Mouse (Mus musculus) forebrain, embryonic 15.5 days (tissue): ENCODE results near the gene Dll1. TPM values are rescaled to one million over a fixed set of nuclear protein-coding genes. Genes with fewer than 3 reads are reported as not detected.

Experiments used
- ATAC-seq: fragments of 200-750 bp; cut with Nextera tagmentation; replicated peaks from 2 replicates; pipeline ENCODE4 v1.8.0; 2017; ENCODE audit warnings: mild to moderate bottlenecking, moderate TSS enrichment, moderate library complexity
- H3K27ac ChIP-seq: fragments of 300-500 bp; sonication (generic); replicated peaks from 2 replicates; pipeline ENCODE4 v1.5.1; 2015; ENCODE audit warnings: mild to moderate bottlenecking, inconsistent platforms
- H3K27me3 ChIP-seq: fragments of 300-500 bp; sonication (generic); 2 replicates; pipeline ENCODE4 v1.6.1; 2015; ENCODE audit warnings: inconsistent platforms
- H3K36me3 ChIP-seq: fragments of 300-500 bp; sonication (generic); 2 replicates; pipeline ENCODE4 v1.6.1; 2015; ENCODE audit warnings: mild to moderate bottlenecking, inconsistent platforms
- H3K4me1 ChIP-seq: fragments of 300-500 bp; sonication (generic); 2 replicates; pipeline ENCODE4 v1.6.1; 2015; ENCODE audit warnings: inconsistent platforms
- H3K4me2 ChIP-seq: fragments of 300-500 bp; sonication (generic); replicated peaks from 2 replicates; pipeline ENCODE4 v1.6.1; 2015; ENCODE audit warnings: mild to moderate bottlenecking, inconsistent platforms
- H3K4me3 ChIP-seq: fragments of 300-500 bp; sonication (generic); 2 replicates; pipeline ENCODE4 v1.5.1; 2015; ENCODE audit warnings: mild to moderate bottlenecking, inconsistent platforms
- H3K9ac ChIP-seq: fragments of 300-500 bp; sonication (generic); replicated peaks from 2 replicates; pipeline ENCODE4 v1.6.1; 2015; ENCODE audit warnings: mild to moderate bottlenecking, inconsistent platforms
- H3K9me3 ChIP-seq: fragments of 300-500 bp; sonication (generic); 2 replicates; pipeline ENCODE4 v1.6.1; 2016; ENCODE audit warnings: inconsistent platforms
- WGBS: fragments of 180-500 bp; shearing (Covaris S2); methylation state at CpG from one replicate; pipeline ENCODE4 v1.1.7; 2015; ENCODE audit warnings: mixed read lengths; 5-methylcytosine and 5-hydroxymethylcytosine counted together
- polyA plus RNA-seq: library from polyadenylated mRNA; unstranded; fragments of >200 nt; fragmentation: Nextera tagmentation; extraction: Ambion mirVana; gene quantifications from 2 replicates; pipeline ENCODE4 v1.2.1, GENCODE M21; 2015

Dll1 gene
- polyA plus RNA-seq, 1 experiment from 2014 or later: 34.6 TPM

DNA sequence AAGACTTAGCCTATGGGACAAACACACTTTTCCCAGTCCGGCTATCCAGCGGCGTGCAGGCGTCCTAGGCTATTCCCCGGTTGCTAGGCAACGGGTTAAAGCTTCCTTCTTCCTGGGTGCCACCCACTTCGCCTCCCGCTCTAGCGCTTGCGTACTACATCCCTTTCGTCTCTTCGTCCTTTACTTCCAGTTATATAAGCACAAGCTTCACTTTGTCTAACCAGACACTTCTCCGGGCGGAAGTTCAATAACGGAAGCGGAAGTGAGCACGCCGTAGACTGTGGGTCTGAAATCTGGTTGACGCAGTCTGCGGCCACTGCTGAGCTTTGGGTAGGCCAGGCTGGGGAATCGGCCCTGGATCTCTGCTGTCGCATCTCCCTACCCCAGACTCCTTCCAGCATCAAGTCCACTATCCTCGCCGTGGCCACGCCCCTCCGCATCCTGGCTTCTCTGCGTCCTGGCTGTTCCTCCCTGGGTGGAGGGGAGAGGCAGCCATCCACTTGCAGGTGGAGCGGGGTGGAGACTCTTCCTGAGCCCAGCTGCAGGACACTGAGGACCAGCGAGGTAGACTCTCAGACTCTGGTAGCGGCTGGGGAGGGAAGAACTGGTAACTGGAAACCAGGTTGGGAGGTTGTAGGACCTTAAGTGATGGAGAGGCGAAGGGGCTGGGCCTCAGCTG, 19.5 kb upstream of the Dll1 start, which contains the start of gene Fam120b:
Fam120b (plus strand) TSS at position 206 of the 679 bp plus-strand sequence.
- Histone ChIP-seq H3K36me3 (no peaks in the 10 kb centered on the region), H3K4me3 (peak within 1 kb of the TSS; percentile 91), H3K27ac (peak within 1 kb of the TSS; percentile 93), H3K9me3 (no peaks in the 10 kb centered on the region), H3K9ac (peak within 1 kb of the TSS; percentile 96), H3K27me3 (no peaks in the 10 kb centered on the region), H3K4me1 (peaks cover 31% of the 10 kb centered on the region), H3K4me2 (peak within 1 kb of the TSS; percentile 74)
- ATAC-seq: peak; percentile 98
- WGBS: under 1% methylated on average over 31 of the region's 31 CpGs

DNA sequence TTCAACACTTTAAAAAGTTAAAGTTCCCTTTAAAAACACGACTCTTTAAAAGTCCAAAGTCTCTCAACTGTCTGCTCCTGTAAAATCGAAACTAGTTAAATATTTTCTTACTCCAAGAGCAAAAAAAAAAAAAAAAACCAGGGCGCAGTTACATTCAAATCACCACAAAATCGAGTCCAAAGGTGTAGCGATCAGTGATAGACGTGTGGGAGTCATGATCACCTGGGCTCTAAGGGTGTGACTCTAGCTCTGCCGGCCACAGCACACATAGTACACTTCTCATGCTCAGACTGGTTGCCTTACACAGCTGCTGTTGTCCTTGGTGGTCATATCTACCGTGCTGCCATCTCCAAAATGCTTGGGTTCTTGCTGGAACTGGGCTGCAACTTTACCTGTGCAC, 12.7 kb upstream of the Dll1 start:
- ATAC-seq: no peak

DNA sequence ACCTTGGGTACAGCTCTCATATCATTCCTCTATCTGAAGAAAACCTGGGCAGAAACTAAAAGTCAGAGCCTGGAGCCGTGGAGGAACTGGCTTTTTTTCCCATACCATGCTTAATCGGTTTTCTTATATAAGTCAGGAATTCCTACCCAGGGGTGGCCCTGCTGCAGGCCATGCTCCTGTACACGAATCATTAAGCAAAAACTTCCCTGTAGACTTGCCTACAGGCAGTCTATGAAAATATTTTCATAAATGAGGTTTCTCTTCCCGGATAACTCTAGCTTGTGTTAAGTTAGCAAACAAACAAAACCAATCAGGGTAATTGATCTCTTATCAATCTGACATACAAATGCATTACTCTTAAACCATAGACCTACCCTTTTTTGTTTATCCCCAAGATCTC, 12.2 kb upstream of the Dll1 start:
- no peak overlapping the region for H3K4me3 ChIP-seq
- no peak overlapping the region for H3K4me2 ChIP-seq
- H3K36me3 ChIP-seq: no peaks in the 10 kb centered on the region
- H3K9me3 ChIP-seq: no peaks in the 10 kb centered on the region
- H3K27me3 ChIP-seq: no peaks in the 10 kb centered on the region
- H3K27ac ChIP-seq: no peak overlapping the region
- no peak overlapping the region for H3K9ac ChIP-seq
- WGBS: 75% methylated on average over 4 of the region's 4 CpGs
- H3K4me1 ChIP-seq: no peaks in the 10 kb centered on the region
- no peak for ATAC-seq

More for the DNA sequence above, 12.7 kb upstream of the Dll1 start:
- Histone ChIP-seq H3K4me1 (no peaks in the 10 kb centered on the region), H3K27me3 (no peaks in the 10 kb centered on the region), H3K36me3 (no peaks in the 10 kb centered on the region), H3K27ac (no peak overlapping the region), H3K4me2 (no peak overlapping the region), H3K9ac (no peak overlapping the region), H3K9me3 (no peaks in the 10 kb centered on the region), H3K4me3 (no peak overlapping the region)
- 84% methylated on average over 8 of the region's 8 CpGs for WGBS

DNA sequence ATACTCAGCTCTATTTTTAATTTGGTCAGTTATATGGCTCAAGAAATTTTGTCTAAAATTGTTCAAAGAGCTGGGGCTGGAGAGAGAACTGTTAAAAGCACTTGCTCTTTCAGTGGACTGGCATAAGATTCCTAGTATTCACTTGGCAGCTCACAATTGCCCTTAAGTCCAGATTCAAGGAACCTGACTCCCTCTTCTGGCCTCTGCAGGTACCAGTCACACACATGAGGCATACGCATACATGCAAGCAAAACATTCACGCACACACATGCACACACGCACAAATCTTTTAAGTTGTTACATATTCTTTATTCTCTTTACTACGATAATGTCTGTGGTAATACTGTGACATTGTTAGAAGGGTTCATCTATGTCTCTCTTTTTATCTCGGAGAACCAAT, 6.7 kb upstream of the Dll1 start:
- Histone ChIP-seq H3K4me1 (peaks cover 43% of the 10 kb centered on the region), H3K9ac (no peak overlapping the region), H3K27ac (no peak overlapping the region), H3K36me3 (no peaks in the 10 kb centered on the region), H3K4me3 (no peak overlapping the region), H3K9me3 (no peaks in the 10 kb centered on the region), H3K4me2 (no peak overlapping the region), H3K27me3 (no peaks in the 10 kb centered on the region)
- 97% methylated on average over 5 of the region's 5 CpGs for WGBS
- no peak for ATAC-seq

DNA sequence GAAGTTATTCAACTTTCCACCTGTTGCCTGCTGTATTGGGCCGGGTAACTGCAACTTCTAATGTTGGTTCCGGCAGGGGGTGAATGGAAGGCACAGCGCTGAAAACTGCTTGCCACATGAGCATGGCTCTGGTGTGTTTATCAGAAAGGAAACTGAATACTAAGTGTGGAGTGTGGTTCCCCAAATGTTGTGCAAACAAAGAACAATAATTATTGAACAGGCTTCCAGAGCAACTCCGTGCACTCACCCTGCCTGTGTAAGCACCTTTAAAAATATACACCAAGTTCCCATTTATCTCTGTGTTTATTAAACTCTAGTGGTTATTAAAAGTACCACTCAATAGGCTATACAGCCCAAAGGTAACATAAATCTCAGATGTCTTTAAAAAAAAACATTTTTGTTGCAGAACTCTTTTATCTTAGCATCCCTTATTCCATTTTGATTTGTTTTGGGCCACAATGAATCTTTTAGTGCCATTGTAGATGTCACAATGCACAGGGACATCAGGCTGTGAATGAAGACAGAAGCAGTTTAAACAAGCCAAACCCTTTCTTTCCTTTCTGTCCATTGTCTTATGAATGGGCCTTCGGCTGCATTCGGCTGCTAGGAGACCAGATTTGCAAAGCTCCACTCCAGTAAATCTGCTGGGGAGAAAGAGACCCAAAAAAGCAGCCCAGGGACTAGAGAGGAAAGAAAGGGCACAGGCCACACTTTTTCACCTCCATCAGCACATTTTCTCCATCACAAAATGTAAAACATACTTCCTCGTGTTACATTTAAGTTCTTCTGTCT, 5.4 kb upstream of the Dll1 start:
- 0 out of 2 replicates have a peak overlapping the region, but pooled peaks have one; percentile 15 for H3K27ac ChIP-seq
- ATAC-seq: no peak
- H3K9me3 ChIP-seq: no peaks in the 10 kb centered on the region
- WGBS: 7% methylated on average over 7 of the region's 7 CpGs
- no peaks in the 10 kb centered on the region for H3K27me3 ChIP-seq
- no peak overlapping the region for H3K4me2 ChIP-seq
- H3K4me3 ChIP-seq: no peak overlapping the region
- no peaks in the 10 kb centered on the region for H3K36me3 ChIP-seq
- peaks cover 56% of the 10 kb centered on the region for H3K4me1 ChIP-seq
- H3K9ac ChIP-seq: no peak overlapping the region

DNA sequence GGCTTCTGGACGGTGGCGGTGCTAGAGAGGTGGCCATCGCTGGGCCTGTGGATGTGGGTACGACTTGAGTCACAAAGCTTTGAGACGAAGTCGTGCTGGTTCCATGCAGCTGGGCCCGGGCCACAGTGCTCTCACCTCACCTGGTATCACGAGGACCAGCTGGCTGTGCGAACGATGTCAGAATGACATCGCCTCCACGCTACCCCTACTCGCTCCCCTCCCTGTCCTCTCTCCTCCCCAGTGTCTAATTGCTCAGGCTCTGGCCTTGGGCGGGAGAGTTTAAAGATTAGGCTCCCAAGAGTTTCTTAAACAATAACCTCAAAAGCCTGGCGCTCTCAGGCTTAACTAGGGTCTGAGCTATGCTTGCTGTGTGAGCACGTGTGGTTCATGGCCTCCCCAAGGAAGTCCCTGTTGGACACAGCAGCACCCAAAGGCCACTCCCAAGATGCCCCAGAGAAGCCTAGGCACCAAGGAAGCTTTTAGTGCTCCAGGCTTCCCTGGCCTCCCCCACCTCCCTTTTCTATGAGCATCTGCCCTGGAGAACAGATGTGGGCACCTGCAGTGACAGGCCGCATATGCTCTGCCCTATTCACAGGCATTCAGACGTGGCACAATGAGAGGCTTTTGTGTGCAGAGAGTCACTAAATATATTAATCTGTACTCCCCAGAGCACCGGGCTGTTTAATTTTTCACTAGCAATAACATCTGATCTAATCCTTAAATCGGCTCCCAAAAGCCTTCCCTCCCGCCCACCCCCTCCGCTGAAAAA, 4.6 kb upstream of the Dll1 start:
- H3K9ac ChIP-seq: peak overlapping the region; percentile 59
- under 1% methylated on average over 22 of the region's 22 CpGs for WGBS
- peak overlapping the region; percentile 92 for H3K4me2 ChIP-seq
- no peaks in the 10 kb centered on the region for H3K36me3 ChIP-seq
- peaks cover 62% of the 10 kb centered on the region for H3K4me1 ChIP-seq
- no peaks in the 10 kb centered on the region for H3K27me3 ChIP-seq
- no peaks in the 10 kb centered on the region for H3K9me3 ChIP-seq
- peak; percentile 9; the same call in 1 of the 2 replicates for ATAC-seq
- peak overlapping the region; percentile 53 for H3K27ac ChIP-seq
- H3K4me3 ChIP-seq: peak overlapping the region; percentile 48

DNA sequence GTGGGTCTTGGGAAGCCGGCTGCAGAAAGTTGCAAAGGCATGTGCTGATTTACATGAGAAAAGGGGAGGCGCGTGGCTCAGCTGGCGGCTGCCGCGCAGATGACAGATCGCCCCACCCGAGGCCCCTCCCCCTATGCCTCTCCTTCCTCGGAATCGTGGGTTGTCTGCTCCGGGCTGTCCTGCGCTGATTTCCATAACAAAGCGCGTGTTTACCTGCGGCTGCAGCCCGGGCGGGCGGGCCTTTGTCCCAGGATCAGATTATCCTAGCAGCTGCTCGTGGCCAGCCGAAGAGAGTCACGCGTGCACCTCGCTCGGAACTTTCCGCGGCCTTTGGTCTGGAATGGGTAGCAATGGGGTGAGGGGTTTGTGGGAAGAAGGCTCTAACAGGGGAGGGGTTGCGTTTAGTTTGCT, 4.0 kb upstream of the Dll1 start:
- no peaks in the 10 kb centered on the region for H3K9me3 ChIP-seq
- H3K4me3 ChIP-seq: peak overlapping the region; percentile 48
- H3K4me2 ChIP-seq: peak overlapping the region; percentile 92
- 0% methylated on average over 27 of the region's 27 CpGs for WGBS
- no peaks in the 10 kb centered on the region for H3K27me3 ChIP-seq
- peak; percentile 35 for ATAC-seq
- H3K27ac ChIP-seq: peak overlapping the region; percentile 53
- peak overlapping the region; percentile 59 for H3K9ac ChIP-seq
- H3K4me1 ChIP-seq: peaks cover 62% of the 10 kb centered on the region
- H3K36me3 ChIP-seq: no peaks in the 10 kb centered on the region

DNA sequence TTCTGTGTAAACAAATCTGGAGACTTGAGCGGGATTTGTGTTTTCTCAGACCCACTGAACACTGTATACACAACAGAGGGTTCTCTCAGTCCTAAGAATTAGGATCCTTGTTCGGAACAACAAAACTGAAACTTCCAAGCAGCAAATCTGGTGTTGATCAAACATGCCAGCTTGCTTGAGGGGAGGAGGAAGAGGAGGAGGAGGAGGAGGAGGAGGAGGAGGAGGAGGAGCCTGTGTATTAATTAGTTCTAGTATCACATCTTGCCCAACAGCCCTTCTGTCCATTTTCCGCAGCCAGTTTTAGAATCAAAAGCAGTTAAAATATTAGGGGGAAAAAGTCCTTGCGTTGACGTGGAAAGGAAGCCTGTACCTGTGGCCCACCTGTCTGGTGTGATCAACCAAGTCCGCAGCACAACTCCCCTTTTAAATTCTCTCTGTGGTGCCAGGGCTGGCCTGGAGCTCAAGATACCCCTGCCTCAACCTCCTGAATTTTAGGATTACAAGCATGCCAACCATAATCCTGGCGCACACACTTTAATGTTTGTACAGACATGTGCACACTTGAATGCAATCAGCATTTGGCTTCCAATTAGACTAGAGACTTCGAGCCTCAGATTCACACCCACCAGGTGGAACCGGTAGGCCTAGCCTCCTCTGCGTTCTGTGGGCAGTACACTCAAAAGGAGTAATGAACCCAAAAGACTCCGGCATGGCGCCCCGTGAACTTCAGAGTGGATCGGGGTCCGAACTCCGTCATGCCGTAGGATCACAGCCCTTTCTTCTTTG, 3.3 kb upstream of the Dll1 start:
- no peak for ATAC-seq
- 4% methylated on average over 17 of the region's 17 CpGs for WGBS
- Histone ChIP-seq H3K4me2 (peak overlapping the region; percentile 92), H3K4me3 (peak overlapping the region; percentile 48), H3K9ac (peak overlapping the region; percentile 59), H3K27ac (peak overlapping the region; percentile 96), H3K4me1 (peaks cover 62% of the 10 kb centered on the region), H3K27me3 (no peaks in the 10 kb centered on the region), H3K36me3 (no peaks in the 10 kb centered on the region), H3K9me3 (no peaks in the 10 kb centered on the region)

DNA sequence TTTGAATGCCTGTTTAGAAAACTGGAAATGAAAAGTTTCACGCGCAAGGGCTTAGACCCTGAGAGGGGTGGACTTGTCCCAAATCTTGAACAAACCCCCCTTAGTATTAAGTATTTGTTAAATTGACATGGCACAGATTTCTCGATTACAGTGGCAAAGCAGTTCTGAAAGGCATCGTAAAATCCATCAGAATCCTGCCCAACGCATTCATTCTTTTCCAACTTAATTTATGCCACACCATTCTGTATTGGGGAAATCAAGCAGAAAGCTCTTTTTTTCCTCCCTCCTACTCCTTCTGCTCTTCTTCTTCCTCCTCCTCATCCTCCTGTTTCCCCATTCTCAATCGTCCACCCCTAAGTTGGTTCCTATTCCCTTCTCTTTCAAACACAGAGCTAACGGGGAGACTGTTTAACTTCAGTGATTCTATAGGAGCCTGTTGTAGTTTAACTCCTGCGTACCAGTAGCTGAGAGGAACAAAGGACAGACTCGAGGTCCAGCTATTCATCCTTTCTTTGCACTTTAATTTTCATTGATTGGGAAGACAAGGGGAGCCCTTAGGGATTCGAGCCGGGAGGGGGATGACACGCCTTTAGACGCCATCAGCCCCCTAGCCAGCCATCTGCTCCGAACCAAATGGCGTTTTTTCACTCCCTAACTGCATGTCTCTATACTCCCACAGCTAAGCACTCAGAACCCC, 1.9 kb upstream of the Dll1 start:
- Histone ChIP-seq H3K9ac (no peak overlapping the region; the same call in 1 of the 2 replicates), H3K4me1 (peaks cover 74% of the 10 kb centered on the region), H3K9me3 (no peaks in the 10 kb centered on the region), H3K4me3 (peak overlapping the region; percentile 13; the same call in 1 of the 2 replicates), H3K27ac (peak overlapping the region; percentile 96), H3K36me3 (no peaks in the 10 kb centered on the region), H3K4me2 (peak overlapping the region; percentile 66), H3K27me3 (no peaks in the 10 kb centered on the region)
- WGBS: 3% methylated on average over 15 of the region's 15 CpGs
- ATAC-seq: no peak

DNA sequence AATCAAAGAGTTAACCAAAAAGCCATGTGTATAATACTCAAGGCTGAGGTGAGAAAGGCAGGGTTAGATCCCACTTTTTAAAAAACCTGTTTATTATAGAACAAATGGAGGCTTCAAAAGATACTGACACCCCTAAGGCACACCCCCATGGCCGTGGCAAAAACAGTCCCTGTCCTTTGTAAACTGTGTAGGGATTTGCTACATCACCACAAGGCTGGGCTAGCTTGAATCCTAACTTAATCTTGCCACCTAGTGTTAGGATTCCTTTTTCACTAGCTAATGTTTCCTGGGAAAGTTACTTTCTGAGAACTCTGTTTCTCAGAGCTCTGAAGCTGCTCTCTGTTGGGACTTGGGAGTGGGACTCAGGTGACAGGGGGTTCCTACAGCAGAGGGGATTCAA, 1.2 kb upstream of the Dll1 start:
- Histone ChIP-seq H3K36me3 (no peaks in the 10 kb centered on the region), H3K4me2 (peak overlapping the region; percentile 66), H3K9me3 (no peaks in the 10 kb centered on the region), H3K4me3 (0 out of 2 replicates have a peak overlapping the region, but pooled peaks have one; percentile 13), H3K27me3 (no peaks in the 10 kb centered on the region), H3K27ac (peak overlapping the region; percentile 96), H3K4me1 (peaks cover 80% of the 10 kb centered on the region), H3K9ac (no peak overlapping the region)
- WGBS: 0% methylated on average over 1 of the region's 1 CpGs
- no peak; the same call in 1 of the 2 replicates for ATAC-seq
